Mouse (Mus musculus): ENCODE results near the gene Serpina11. TPM values are rescaled to one million over a fixed set of nuclear protein-coding genes. Genes with fewer than 3 reads are reported as not detected.

Gene Serpina11
- total RNA-seq (2023): not detected

DNA sequence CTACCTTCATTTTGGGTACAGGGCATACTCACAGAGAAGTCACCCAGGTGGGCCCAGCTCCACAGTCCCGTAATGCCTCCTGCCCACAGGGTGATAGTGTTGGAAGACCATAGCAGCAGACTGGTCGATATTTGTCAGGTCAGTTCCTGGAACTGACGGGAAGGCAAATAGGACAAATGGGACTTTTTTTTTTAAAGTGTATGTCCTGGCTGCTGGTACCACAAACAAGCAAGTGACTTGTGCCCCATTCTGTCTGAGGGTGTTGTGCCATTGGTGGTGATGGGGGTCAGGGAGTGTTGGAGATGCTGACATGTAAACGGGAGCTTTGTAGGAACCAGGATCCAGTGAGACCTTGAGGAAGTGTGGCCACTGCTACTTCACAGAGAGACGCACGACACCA, at the start of gene Serpina11:
Gene Serpina11 (minus strand): TSS at position 101 of the 400 bp plus-strand sequence.

DNA sequence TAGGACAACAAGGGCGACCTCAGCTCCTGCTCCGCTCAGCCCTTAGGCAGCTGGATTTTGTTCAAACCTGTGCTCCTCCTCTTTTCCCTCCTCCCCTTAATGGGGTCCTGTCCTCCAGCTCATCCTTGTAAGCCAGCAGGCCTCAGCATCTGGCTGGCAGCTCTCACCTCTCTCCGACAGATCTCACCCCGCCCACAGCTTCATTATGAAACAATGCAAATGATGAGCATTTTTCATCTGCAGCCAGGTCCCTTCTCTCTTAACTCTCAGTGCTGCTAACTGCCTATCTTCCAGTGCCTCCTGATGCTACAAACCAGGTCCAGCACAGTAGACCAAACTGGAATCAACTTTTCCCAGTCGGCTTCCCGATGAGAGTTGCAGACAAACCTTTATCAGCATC, 23.9 kb upstream of the Serpina11 start, which contains the start of gene Serpina9:
Gene Serpina9 (minus strand): TSS at position 136 of the 400 bp plus-strand sequence.

DNA sequence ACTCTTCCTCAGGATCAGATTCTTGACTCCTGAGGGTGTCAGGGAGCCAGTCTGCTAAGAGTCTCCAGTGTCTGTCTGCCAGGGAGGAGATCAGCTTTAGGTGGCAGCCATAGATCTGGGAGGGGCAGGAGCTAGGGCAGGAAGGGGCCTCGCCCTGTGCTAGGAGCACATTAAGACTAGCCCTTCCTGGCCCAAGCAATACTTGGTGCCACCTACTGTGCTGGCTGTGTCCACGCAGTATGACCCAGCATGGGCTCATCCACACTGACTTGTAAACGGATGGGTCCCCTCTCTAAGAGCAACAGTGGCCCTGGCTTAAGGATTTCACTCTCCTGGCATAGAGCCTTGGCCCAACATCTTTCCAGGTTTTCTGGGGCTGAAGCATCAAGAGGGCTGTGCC, 31.0 kb downstream of the Serpina11 start, which contains the start of gene Serpina1e:
Gene Serpina1e (minus strand): TSS at position 178 of the 400 bp plus-strand sequence.

Other genes starting within 250 kb of the Serpina11 start
- gene Serpina1d, start 216.4 kb downstream of the Serpina11 start, total RNA-seq (2023): not detected
- gene Serpina1b, start 159.6 kb downstream of the Serpina11 start, total RNA-seq (2023): not detected
- not detected for gene Serpina1a, start 126.4 kb downstream of the Serpina11 start, total RNA-seq (2023)
- not detected for gene Serpina1c, start 85.1 kb downstream of the Serpina11 start, total RNA-seq (2023)
- gene Serpina1e, start 31.0 kb downstream of the Serpina11 start, total RNA-seq (2023): not detected
- gene Serpina9, start 23.8 kb upstream of the Serpina11 start, total RNA-seq (2023): not detected
- gene Serpina12, start 54.5 kb upstream of the Serpina11 start, total RNA-seq (2023): not detected
- gene Serpina5, start 111.2 kb upstream of the Serpina11 start, total RNA-seq (2023): not detected
- gene Serpina3a, start 122.8 kb upstream of the Serpina11 start, total RNA-seq (2023): not detected
- not detected for gene Serpina3b, start 138.0 kb upstream of the Serpina11 start, total RNA-seq (2023)
- gene Serpina3c, start 163.9 kb upstream of the Serpina11 start, total RNA-seq (2023): not detected
- 0.21 TPM for gene Serpina3f, start 224.6 kb upstream of the Serpina11 start, total RNA-seq (2023)
- gene Serpina3g, start 246.3 kb upstream of the Serpina11 start, total RNA-seq (2023): 9.5 TPM

All from CD8-positive naive resting alpha-beta T cell, adult 57 days (primary cell).